Mouse (Mus musculus): ENCODE results near the gene Gsto1. TPM values are rescaled to one million over a fixed set of nuclear protein-coding genes. Genes with fewer than 3 reads are reported as not detected.

Gsto1 gene
- polyA plus RNA-seq, 2 experiments: 71.3 to 132 TPM

- Histone ChIP-seq H3K4me3 (replicated peaks; ENCODE audit: low read length) (no peak overlapping the region), H3K9ac (ENCODE audit: low read depth, low read length, severe bottlenecking) (no peak overlapping the region), H3K27ac (replicated peaks; ENCODE audit: low read depth, low read length) (no peak overlapping the region), H3K4me1 (ENCODE audit: control insufficient read depth, insufficient read depth, low read length) (0 out of 2 replicates have a peak, but pooled peaks cover 3% of the 10 kb centered on the region), H3K9me3 (ENCODE audit: control insufficient read depth, low read length) (no peaks in the 10 kb centered on the region), H3K4me2 (replicated peaks; ENCODE audit: low read depth, low read length, severe bottlenecking) (no peak overlapping the region), H3K27me3 (ENCODE audit: control insufficient read depth, insufficient read depth, low read length) (no peaks in the 10 kb centered on the region), H3K36me3 (ENCODE audit: control insufficient read depth, insufficient read depth, low read length) (peaks cover 44% of the 10 kb centered on the region)
- TF ChIP-seq POLR2A (IDR thresholded peaks at IDR 0.05; ENCODE audit: borderline replicate concordance, extremely low read depth, insufficient read depth, insufficient read length): no peak
- no peak for ATAC-seq (ENCODE audit: low FRiP score, low read depth)
- no peak for DNase-seq (ENCODE audit: low spot score)
- 90% methylated on average over 8 of the region's 8 CpGs for WGBS
Measured at GRCm38 (mm10) chr19:47859180-47859579, 4.4 kb downstream of the Gsto1 start.

- H3K9ac ChIP-seq (ENCODE audit: low read depth, low read length, severe bottlenecking): no peak overlapping the region
- H3K4me3 ChIP-seq (replicated peaks; ENCODE audit: low read length): no peak overlapping the region
- ATAC-seq (ENCODE audit: low FRiP score, low read depth) (no peak), DNase-seq (ENCODE audit: low spot score) (no peak)
- H3K27ac ChIP-seq (replicated peaks; ENCODE audit: low read depth, low read length): no peak overlapping the region
- H3K4me2 ChIP-seq (replicated peaks; ENCODE audit: low read depth, low read length, severe bottlenecking): no peak overlapping the region
- no peaks in the 10 kb centered on the region for H3K9me3 ChIP-seq (ENCODE audit: control insufficient read depth, low read length)
- H3K27me3 ChIP-seq (ENCODE audit: control insufficient read depth, insufficient read depth, low read length): no peaks in the 10 kb centered on the region
- H3K4me1 ChIP-seq (ENCODE audit: control insufficient read depth, insufficient read depth, low read length): peaks cover 7% of the 10 kb centered on the region
- H3K36me3 ChIP-seq (ENCODE audit: control insufficient read depth, insufficient read depth, low read length): peaks cover 47% of the 10 kb centered on the region
- 87% methylated on average over 3 of the region's 3 CpGs for WGBS
- TF ChIP-seq POLR2A (IDR thresholded peaks at IDR 0.05; ENCODE audit: borderline replicate concordance, extremely low read depth, insufficient read depth, insufficient read length): no peak
Measured at GRCm38 (mm10) chr19:47862581-47862980, 7.8 kb downstream of the Gsto1 start.

DNA sequence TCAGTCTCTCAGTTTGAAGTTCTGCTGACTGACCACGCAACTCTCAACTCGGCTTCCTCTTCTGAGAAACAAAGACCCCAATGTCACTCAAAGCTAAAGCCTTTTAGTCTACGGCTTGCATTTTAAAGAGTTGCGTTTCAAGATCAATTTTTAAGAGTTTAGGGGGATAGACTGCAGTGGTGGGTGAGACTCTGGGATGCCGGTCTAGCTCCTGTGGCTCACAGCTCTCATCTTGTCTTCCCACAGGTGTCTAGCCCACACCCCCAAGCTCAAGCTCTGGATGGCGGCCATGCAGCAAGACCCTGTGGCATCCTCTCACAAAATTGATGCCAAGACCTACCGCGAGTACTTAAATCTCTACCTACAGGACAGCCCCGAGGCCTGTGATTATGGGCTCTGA is 9.3 kb downstream of the Gsto1 start:
- Histone ChIP-seq H3K36me3 (ENCODE audit: control insufficient read depth, insufficient read depth, low read length) (peaks cover 41% of the 10 kb centered on the region), H3K4me3 (replicated peaks; ENCODE audit: low read length) (no peak overlapping the region), H3K4me1 (ENCODE audit: control insufficient read depth, insufficient read depth, low read length) (peaks cover 8% of the 10 kb centered on the region), H3K27me3 (ENCODE audit: control insufficient read depth, insufficient read depth, low read length) (no peaks in the 10 kb centered on the region), H3K4me2 (replicated peaks; ENCODE audit: low read depth, low read length, severe bottlenecking) (no peak overlapping the region), H3K9ac (ENCODE audit: low read depth, low read length, severe bottlenecking) (no peak overlapping the region), H3K9me3 (ENCODE audit: control insufficient read depth, low read length) (no peaks in the 10 kb centered on the region), H3K27ac (replicated peaks; ENCODE audit: low read depth, low read length) (no peak overlapping the region)
- ATAC-seq (ENCODE audit: low FRiP score, low read depth) (no peak), DNase-seq (ENCODE audit: low spot score) (no peak)
- 94% methylated on average over 9 of the region's 9 CpGs for WGBS
- TF ChIP-seq POLR2A (IDR thresholded peaks at IDR 0.05; ENCODE audit: borderline replicate concordance, extremely low read depth, insufficient read depth, insufficient read length): no peak

- Histone ChIP-seq H3K4me2 (replicated peaks; ENCODE audit: low read depth, low read length, severe bottlenecking) (peak overlapping the region; percentile 85), H3K27ac (replicated peaks; ENCODE audit: low read depth, low read length) (no peak overlapping the region), H3K36me3 (ENCODE audit: control insufficient read depth, insufficient read depth, low read length) (peaks cover 34% of the 10 kb centered on the region), H3K4me3 (replicated peaks; ENCODE audit: low read length) (peak overlapping the region; percentile 66), H3K9ac (ENCODE audit: low read depth, low read length, severe bottlenecking) (no peak overlapping the region), H3K27me3 (ENCODE audit: control insufficient read depth, insufficient read depth, low read length) (no peaks in the 10 kb centered on the region), H3K9me3 (ENCODE audit: control insufficient read depth, low read length) (no peaks in the 10 kb centered on the region), H3K4me1 (ENCODE audit: control insufficient read depth, insufficient read depth, low read length) (peaks cover 15% of the 10 kb centered on the region)
- WGBS: 84% methylated on average over 7 of the region's 7 CpGs
- DNase-seq (ENCODE audit: low spot score) (no peak), ATAC-seq (ENCODE audit: low FRiP score, low read depth) (no peak)
- no peak for TF ChIP-seq POLR2A (IDR thresholded peaks at IDR 0.05; ENCODE audit: borderline replicate concordance, extremely low read depth, insufficient read depth, insufficient read length)
Measured at GRCm38 (mm10) chr19:47864721-47865120, 10.0 kb downstream of the Gsto1 start.

DNA sequence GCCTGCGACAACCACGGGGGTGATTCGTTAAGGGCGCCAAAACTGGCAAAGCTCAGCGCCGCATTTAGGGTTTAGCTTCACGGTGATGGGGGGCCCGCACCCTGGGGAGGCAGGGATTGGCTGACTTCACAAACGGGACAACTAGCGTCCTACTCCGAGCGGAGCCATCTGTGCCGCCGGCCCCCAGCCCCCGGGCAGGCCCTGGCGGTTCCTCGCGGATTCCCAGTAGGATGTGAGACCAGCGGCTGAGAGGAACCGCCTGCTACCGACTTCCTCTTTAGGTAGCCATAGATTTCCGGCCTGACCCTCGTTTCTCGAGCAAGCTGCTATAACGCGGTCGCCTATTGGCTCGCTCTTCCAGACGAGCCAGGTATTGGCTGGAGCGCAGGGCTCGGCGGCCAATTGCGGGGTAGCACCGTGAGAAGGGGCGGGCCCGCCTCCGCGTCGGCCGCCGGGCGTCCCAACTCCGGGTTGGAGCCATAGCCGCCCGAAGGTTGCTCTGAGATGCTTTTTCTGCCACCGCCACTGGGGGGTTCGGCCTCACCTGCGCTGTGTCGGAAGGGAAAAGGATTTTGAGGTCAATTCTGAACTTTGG is 10.7 kb downstream of the Gsto1 start, which contains the start of gene Gsto2:
TSS of gene Gsto2 (plus strand) at position 182 of the 595 bp plus-strand sequence.
- under 1% methylated on average over 49 of the region's 49 CpGs for WGBS
- H3K4me2 ChIP-seq (replicated peaks; ENCODE audit: low read depth, low read length, severe bottlenecking): peak within 1 kb of the TSS; percentile 85

More for the DNA sequence above, 10.7 kb downstream of the Gsto1 start, which contains the start of gene Gsto2:
- peak; percentile 64; the same call in 1 of the 2 replicates for TF ChIP-seq POLR2A (IDR thresholded peaks at IDR 0.05; ENCODE audit: borderline replicate concordance, extremely low read depth, insufficient read depth, insufficient read length)
- ATAC-seq (ENCODE audit: low FRiP score, low read depth): peak; percentile 100
- peaks cover 28% of the 10 kb centered on the region for H3K36me3 ChIP-seq (ENCODE audit: control insufficient read depth, insufficient read depth, low read length)
- peaks cover 18% of the 10 kb centered on the region for H3K4me1 ChIP-seq (ENCODE audit: control insufficient read depth, insufficient read depth, low read length)
- H3K9ac ChIP-seq (ENCODE audit: low read depth, low read length, severe bottlenecking): peak within 1 kb of the TSS; percentile 84
- peak within 1 kb of the TSS; percentile 80 for H3K27ac ChIP-seq (replicated peaks; ENCODE audit: low read depth, low read length)
- H3K27me3 ChIP-seq (ENCODE audit: control insufficient read depth, insufficient read depth, low read length): no peaks in the 10 kb centered on the region
- H3K9me3 ChIP-seq (ENCODE audit: control insufficient read depth, low read length): no peaks in the 10 kb centered on the region
- H3K4me3 ChIP-seq (replicated peaks; ENCODE audit: low read length): peak within 1 kb of the TSS; percentile 66
- DNase-seq (ENCODE audit: low spot score): peak; percentile 98

All from limb, embryonic 14.5 days (tissue).